Mouse (Mus musculus) erythroblast, embryonic 14.5 days (primary cell): ENCODE results near the gene Tnfsf12.

Source experiments
- GATA1 ChIP-seq: IDR thresholded peaks from 2 replicates; pipeline ENCODE4 v1.6.1; 2012; ENCODE audit warnings: low read length, inconsistent platforms, mixed read lengths
- TAL1 ChIP-seq: IDR thresholded peaks from 3 replicates; pipeline ENCODE4 v1.6.1; 2012; ENCODE audit warnings: low read length, inconsistent platforms, mixed read lengths

GRCm38 (mm10) chr11:69708614-69709265, 13.1 kb upstream of the Tnfsf12 start:
- TF ChIP-seq GATA1 (no peak), TAL1 (no peak)
